Mouse (Mus musculus): ENCODE results near the gene Npas1.

Npas1 gene

GRCm38 (mm10) chr7:16418713-16419112, 58.8 kb downstream of the Npas1 start:
- no peak for DNase-seq (ENCODE audit: low spot score in 2 of 2)

- DNase-seq (ENCODE audit: low spot score in 2 of 2), result no peak
Observed at GRCm38 (mm10) chr7:16417141-16417771, 60.3 kb downstream of the Npas1 start.

- DNase-seq (ENCODE audit: low spot score in 2 of 2), result no peak
Observed at GRCm38 (mm10) chr7:16415426-16415825, 62.1 kb downstream of the Npas1 start.

- no peak for DNase-seq (ENCODE audit: low spot score in 2 of 2)
Observed at GRCm38 (mm10) chr7:16412930-16413329, 64.6 kb downstream of the Npas1 start.

GRCm38 (mm10) chr7:16412220-16412896, 65.2 kb downstream of the Npas1 start:
- DNase-seq (ENCODE audit: low spot score in 2 of 2), result no peak

- DNase-seq (ENCODE audit: low spot score in 2 of 2), result no peak
Observed at GRCm38 (mm10) chr7:16411100-16411499, 66.4 kb downstream of the Npas1 start.

GRCm38 (mm10) chr7:16406978-16407377, 70.5 kb downstream of the Npas1 start:
- DNase-seq (ENCODE audit: low spot score in 2 of 2), result no peak

Data from spleen, postnatal 36 days (tissue).